Mouse (Mus musculus) embryo, embryonic 11.5 days (tissue): ENCODE measurements around the gene Lipc.

Experiments
- DNase-seq: peaks from one replicate; pipeline ENCODE4 v3.0.0-alpha.2; 2012; ENCODE audit warnings: low read depth, low spot score

Lipc gene

DNA sequence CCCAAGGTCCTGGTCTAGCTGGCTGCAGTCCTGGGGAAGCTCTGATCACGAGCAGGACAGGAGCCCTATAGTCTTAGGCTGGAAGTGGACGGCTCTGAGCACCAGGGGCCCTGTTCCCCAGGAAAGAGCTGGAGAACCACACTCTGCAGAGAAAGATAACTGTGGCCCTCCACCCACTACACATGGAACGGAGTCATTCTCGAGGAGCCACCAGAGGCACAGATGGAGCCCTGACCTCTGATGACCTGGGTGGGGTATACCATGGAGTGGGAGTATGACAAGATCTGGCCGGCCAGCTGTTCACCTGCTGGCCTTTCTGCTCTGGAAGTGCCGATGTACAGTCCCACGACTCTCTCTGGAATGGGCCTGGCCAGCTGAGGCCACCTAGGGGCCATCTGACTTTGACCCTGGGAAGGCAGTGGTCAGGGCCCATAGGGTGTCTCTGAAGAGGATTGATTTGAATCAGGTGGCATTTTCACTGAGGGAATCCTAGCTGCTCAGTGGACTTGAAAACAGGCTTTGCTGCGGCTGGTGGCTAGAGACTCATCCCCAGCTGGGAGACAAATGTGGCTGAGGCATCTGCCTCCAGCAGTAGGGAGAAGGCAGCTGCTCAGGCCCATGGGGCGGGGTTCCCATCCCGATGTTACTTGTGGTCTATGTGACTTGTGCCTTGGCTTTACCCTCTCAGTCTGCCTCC, 37.2 kb downstream of the Lipc start:
- DNase-seq = no peak

DNA sequence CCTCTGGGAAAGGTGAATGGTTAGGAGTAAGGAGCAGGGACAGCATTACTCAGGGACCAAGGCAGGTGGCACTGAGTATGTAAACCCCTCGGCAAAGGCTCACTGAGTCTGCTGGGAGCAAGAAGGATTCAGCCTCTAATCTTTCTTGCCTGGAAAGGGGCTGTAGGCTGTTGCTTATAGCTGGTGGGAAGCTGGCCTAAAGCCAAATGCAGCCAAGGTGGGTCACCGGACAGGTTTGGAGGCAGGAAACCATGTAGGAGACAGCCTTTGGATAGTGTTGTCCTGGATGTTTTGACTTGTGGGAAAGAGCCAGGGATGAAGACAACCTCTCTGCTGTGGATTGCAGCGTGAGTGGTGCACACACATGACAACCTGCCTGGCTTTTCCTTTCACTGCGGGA, 40.9 kb downstream of the Lipc start:
- no peak for DNase-seq

DNA sequence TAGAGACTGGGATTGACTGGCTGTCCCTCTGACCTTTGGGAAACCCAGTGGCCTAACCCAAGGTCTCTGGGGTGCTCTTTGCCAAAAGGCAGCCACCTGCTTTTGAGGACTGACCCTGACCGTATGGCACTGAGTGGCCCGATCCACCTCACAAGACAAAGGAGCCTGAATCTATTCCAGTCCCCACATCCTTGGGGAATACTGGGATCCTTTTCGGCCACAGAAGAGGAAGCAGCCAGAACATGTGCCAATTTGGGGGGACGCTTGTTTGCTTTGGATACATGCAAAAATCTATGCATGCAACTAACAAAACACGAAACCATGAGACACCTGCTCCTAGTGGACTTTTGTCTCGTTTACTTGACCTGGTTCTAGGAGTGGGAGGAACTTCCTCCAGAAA, 41.7 kb downstream of the Lipc start:
- DNase-seq = no peak

- no peak for DNase-seq
These were observed 49.0 kb downstream of the Lipc start for GRCm38 (mm10) chr9:70902821-70903730.

DNA sequence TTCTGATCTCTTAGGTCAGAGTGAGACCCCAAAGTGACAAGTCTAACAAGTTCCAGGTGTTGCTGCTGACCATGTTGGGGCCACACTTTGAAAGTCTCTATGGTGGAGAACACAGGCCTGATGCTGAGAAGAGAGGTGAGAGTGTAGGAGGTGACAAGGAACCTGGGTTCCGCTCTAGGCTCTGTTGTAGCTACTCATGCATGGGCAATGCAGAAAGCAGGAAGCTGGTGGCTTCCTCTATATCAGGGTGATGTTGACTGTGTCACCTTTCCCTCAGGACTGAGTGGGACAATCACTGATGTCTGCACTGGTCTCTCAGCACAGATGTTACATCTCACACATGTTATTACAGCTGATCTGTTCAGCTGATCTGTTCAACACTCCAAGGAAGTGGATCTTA, 57.8 kb downstream of the Lipc start:
- DNase-seq = no peak

DNA sequence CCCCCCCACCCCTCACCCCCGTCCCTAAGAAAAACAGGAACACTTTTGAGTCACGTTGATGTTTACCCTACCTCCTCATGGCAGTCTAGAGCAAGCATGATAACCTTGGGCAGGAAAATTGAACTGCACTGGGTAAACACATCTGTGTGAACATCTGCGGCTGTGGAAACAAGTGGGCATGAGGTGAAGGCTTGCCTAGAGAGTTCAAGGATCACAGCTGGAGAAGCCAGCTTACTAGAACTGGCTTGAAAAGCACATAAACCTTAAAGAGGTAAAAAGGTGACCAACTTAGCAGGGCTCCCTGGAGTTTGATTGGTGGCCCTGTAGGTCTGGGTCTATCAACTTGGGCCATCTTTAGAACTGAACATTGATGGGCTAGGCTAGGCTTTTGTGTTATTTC, 58.5 kb downstream of the Lipc start:
- no peak for DNase-seq

DNA sequence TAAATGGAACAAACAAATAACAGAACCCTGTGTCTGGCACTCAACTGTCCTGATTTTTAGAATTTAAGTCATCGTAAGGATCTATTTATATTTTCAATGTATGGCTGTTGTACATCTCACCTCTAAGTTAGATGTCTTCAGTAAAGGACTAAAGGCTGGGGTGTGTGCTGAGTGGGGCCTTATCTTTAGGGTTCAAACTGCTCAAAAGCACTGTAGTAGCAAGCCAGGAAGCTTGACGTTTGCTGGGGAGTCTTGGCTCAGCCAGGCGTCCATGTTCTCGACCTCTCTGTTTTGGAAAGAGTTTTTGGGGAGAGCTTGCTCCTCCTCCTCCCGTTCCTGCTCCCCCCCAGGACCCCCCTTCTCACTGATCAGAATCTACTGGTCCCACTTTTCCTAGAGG, 59.4 kb downstream of the Lipc start:
- DNase-seq = no peak

DNA sequence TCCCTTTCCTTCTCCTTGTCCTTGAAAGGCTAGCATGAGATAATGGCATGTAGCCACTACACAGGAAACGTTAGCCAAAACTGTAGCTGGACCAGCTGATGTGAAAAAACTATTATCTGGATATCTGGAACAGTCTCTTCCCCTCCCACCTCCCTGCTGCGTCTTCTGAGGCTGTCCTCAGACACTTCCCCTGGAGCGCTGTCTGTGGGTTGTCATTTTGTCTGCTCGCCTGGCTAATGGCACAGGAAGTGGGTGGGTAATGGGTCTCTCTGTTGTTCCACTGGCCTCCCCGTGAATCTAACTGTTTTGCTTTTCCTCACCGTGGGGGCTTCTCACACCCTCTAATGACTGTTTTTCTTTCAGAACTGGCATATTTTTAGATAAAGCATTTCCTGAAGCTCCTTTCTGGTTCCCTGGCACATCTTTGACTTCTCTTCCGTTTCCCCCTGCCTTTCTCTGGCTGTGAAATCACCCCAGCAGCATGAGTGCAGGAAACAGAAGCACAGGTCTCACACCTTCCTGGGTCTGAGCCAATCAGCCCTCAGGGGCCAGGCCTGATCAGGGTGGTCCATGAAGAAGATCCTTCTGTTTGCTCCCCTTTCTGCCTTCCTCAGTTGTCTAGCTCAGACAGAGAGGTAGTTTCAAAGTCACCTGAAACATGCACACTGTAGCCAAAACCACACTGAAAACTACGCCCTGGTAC, 60.4 kb downstream of the Lipc start:
- DNase-seq = no peak

- DNase-seq = no peak
These were observed 61.3 kb downstream of the Lipc start for GRCm38 (mm10) chr9:70890736-70891135.

DNA sequence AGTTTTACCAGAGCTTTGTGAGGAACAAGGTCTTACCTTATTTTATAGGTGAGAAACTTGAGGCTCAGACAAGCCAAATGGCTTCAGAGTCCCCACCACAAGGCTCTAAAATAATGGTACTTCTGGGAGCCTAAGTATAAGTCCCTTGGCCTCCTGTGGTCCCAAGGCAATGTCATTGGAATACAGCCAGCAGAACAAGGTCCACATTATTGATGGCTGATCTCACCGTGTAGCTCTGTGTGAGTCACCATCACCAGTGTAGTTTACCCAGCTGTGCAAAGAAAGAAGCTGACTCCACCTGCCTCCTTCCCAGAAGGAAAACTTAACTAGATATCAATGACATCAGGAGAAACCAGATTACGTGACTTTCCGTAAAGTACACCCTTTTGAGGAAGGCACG, 63.1 kb downstream of the Lipc start:
- DNase-seq = no peak

DNA sequence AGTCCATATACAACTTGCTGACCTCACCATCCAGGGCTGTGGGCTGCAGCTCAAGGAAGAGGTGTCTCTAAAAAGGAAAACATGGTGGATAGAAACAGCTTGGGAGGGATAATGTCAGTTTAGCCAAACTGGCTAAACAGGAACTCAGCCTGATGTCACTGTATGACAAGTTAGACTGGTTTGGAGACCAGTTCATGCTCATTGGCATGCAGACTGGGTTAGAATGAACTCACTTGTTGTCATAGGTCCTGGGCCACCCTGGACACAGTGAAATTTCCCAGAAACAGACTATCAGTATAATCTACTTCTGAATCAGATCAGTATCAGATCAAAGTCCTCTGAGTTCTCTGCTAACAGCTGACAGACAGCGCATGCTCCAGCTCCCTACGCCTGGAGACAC, 63.5 kb downstream of the Lipc start:
- no peak for DNase-seq

- DNase-seq = no peak
These were observed 70.0 kb downstream of the Lipc start for GRCm38 (mm10) chr9:70881982-70882381.

GRCm38 (mm10) chr9:70878823-70879222, 73.2 kb downstream of the Lipc start:
- DNase-seq = no peak

GRCm38 (mm10) chr9:70878157-70878556, 73.9 kb downstream of the Lipc start:
- no peak for DNase-seq

DNA sequence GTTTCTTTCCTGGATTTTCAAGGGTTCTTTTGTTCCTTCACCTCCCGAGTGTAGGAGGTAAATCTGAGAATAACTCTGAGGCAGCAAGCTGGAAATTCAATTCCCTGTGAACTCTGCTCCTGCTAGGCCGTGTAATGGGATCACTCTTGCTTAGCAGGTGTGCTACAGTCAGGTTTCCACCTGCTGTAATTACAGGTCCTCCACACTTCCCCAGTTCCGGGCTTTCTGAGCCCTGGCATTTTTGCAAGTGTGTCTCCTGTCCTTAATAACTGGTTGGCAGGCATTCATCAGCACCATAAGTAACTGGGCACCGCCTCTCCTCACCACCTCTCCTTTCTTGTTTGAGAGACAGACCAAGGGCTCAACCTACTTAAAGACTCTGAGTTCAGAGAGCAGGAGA, 76.5 kb downstream of the Lipc start:
- no peak for DNase-seq

DNA sequence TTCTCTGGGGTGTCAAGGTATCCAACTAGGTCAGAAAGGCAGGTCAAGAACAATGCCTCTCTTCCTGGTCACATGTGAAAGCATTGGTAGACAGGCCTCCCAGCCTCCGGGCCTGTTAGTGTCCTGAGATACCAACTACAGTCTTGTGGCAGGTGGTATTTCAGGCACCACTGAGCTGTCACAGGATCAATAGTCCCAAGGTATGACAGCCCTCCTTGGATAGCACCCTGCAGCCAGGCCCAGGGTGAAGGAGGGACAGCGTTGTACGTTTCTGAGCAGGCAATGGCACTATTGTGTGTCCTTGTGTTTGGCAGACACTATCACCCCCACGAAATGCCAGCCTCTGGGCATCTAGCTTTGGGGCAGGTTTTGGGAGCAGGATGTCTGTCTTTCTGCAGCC, 77.0 kb downstream of the Lipc start:
- DNase-seq = no peak

GRCm38 (mm10) chr9:70872675-70873074, 79.4 kb downstream of the Lipc start:
- no peak for DNase-seq

- no peak for DNase-seq
These were observed 81.7 kb downstream of the Lipc start for GRCm38 (mm10) chr9:70870326-70870725.

GRCm38 (mm10) chr9:70869169-70869873, 82.7 kb downstream of the Lipc start:
- no peak for DNase-seq

DNA sequence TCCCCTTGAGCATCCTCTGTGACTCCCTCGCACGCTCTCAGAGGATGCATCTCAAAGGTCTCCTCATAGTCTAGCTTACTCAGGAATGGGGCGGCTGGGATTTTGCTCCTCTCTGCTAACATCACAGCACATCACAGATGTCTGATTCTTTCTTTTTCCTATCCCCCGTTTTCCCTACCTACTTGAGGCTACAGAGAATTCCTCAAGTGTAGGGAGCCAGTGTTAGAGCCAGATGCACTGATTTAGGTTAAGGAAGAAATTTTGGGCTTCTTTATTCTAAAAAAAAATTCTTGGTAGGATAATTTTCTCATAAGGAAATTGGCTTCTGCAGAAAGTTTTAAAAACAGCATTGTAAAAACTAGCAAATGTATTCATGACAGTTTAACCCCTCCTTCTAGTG, 84.6 kb downstream of the Lipc start:
- no peak for DNase-seq

DNA sequence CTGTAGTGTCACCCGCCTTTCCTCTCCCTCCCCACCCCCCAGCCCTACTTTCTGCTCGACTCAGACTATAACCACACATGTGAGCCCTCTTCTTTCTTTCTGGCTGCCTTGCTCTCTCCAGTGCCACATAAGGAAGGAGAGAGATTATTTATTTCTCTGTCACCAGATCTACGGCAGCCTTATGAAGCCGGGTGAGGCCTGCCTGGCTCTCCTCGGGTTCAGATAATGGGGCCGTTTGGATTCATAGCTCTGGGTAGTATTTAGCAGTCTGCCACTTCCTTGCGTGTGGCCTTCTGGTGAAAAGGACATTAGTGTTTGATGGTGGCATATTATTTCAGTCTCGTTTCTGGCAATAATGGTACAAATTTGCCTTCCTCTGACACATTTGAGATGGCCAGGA, 88.0 kb downstream of the Lipc start:
- no peak for DNase-seq

DNA sequence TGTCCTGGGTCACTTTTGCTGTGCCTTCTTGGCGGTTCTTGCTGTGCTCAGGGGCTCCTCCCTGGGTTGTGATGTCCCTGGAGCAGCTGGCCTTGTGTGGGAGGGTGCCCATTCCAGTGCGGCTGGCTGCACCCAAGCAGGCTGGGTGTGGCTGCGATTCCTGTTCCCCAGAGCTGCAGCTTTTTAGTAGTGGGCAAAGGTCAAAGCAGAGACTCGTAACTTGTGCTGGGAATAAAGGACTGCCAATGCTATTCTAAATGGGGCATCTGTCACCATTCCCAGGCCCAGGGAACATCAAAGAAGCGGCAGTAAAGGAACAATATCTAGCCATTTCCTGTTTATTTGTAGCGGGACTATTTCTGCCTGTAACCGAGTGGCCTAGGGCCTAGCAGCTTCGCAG, 88.7 kb downstream of the Lipc start:
- no peak for DNase-seq
